Mouse (Mus musculus): ENCODE data around the gene Hist2h3c1. TPM values are rescaled to one million over a fixed set of nuclear protein-coding genes. Genes with fewer than 3 reads are reported as not detected.
"Not testable (repeated sequence)": the region's sequence is repeated elsewhere in the genome, so short reads cannot be mapped to it uniquely, and the experiment has no call there.

Gene Hist2h3c1
- not detected in 2 replicates for polyA plus RNA-seq (2012; rRNA removed)

GRCm38 (mm10) chr3:96246427-96246856 lies at the start of gene Hist2h3c1:
TSS of gene Hist2h3c1 (plus strand) at chr3:96246685.
- not testable (repeated sequence) for H3K27ac ChIP-seq (ENCODE audit: insufficient read depth, low read length); H3K4me1 ChIP-seq (ENCODE audit: control insufficient read depth, insufficient read depth, low read length)
- H3K4me3 ChIP-seq (ENCODE audit: insufficient read depth, low read length): peak within 1 kb of the TSS; percentile 93

- TF ChIP-seq POLR2A (IDR thresholded peaks at IDR 0.05; ENCODE audit: extremely low read depth, insufficient read depth, low read length) (peak; percentile 97), CTCF (IDR thresholded peaks at IDR 0.05; ENCODE audit: extremely low read depth, insufficient read depth, low read length) (no peak)
- Histone ChIP-seq H3K27ac (ENCODE audit: insufficient read depth, low read length) (peak overlapping the region; percentile 92), H3K4me1 (ENCODE audit: control insufficient read depth, insufficient read depth, low read length) (peaks cover 3% of the 10 kb centered on the region; the same call in 1 of the 2 replicates), H3K4me3 (ENCODE audit: insufficient read depth, low read length) (peak overlapping the region; percentile 52)
These were observed 49.2 kb upstream of the Hist2h3c1 start for GRCm38 (mm10) chr3:96197129-96197749.

GRCm38 (mm10) chr3:96198181-96198580 lies 48.3 kb upstream of the Hist2h3c1 start:
- H3K4me1 ChIP-seq (ENCODE audit: control insufficient read depth, insufficient read depth, low read length): peaks cover 3% of the 10 kb centered on the region; the same call in 1 of the 2 replicates
- H3K27ac ChIP-seq (ENCODE audit: insufficient read depth, low read length): no peak overlapping the region
- peak overlapping the region; percentile 6; the same call in 1 of the 2 replicates for H3K4me3 ChIP-seq (ENCODE audit: insufficient read depth, low read length)
- TF ChIP-seq CTCF (IDR thresholded peaks at IDR 0.05; ENCODE audit: extremely low read depth, insufficient read depth, low read length) (no peak), POLR2A (IDR thresholded peaks at IDR 0.05; ENCODE audit: extremely low read depth, insufficient read depth, low read length) (no peak)

GRCm38 (mm10) chr3:96198601-96199251 lies 47.8 kb upstream of the Hist2h3c1 start:
- H3K4me3 ChIP-seq (ENCODE audit: insufficient read depth, low read length): peak overlapping the region; percentile 6; the same call in 1 of the 2 replicates
- not testable (repeated sequence) for H3K27ac ChIP-seq (ENCODE audit: insufficient read depth, low read length); H3K4me1 ChIP-seq (ENCODE audit: control insufficient read depth, insufficient read depth, low read length)

- no peak overlapping the region for H3K27ac ChIP-seq (ENCODE audit: insufficient read depth, low read length)
- TF ChIP-seq POLR2A (IDR thresholded peaks at IDR 0.05; ENCODE audit: extremely low read depth, insufficient read depth, low read length) (no peak), CTCF (IDR thresholded peaks at IDR 0.05; ENCODE audit: extremely low read depth, insufficient read depth, low read length) (no peak)
- no peak overlapping the region for H3K4me3 ChIP-seq (ENCODE audit: insufficient read depth, low read length)
- H3K4me1 ChIP-seq (ENCODE audit: control insufficient read depth, insufficient read depth, low read length): peaks cover 3% of the 10 kb centered on the region; the same call in 1 of the 2 replicates
These were observed 46.8 kb upstream of the Hist2h3c1 start for GRCm38 (mm10) chr3:96199731-96200130.

GRCm38 (mm10) chr3:96207819-96208218 lies 38.7 kb upstream of the Hist2h3c1 start:
- no peak overlapping the region for H3K4me3 ChIP-seq (ENCODE audit: insufficient read depth, low read length)
- no peaks in the 10 kb centered on the region for H3K4me1 ChIP-seq (ENCODE audit: control insufficient read depth, insufficient read depth, low read length)
- no peak overlapping the region for H3K27ac ChIP-seq (ENCODE audit: insufficient read depth, low read length)
- TF ChIP-seq CTCF (IDR thresholded peaks at IDR 0.05; ENCODE audit: extremely low read depth, insufficient read depth, low read length) (no peak), POLR2A (IDR thresholded peaks at IDR 0.05; ENCODE audit: extremely low read depth, insufficient read depth, low read length) (no peak)

- Histone ChIP-seq H3K4me3 (ENCODE audit: insufficient read depth, low read length) (no peak overlapping the region), H3K4me1 (ENCODE audit: control insufficient read depth, insufficient read depth, low read length) (no peaks in the 10 kb centered on the region), H3K27ac (ENCODE audit: insufficient read depth, low read length) (no peak overlapping the region)
- TF ChIP-seq POLR2A (IDR thresholded peaks at IDR 0.05; ENCODE audit: extremely low read depth, insufficient read depth, low read length): no peak
- TF ChIP-seq CTCF (IDR thresholded peaks at IDR 0.05; ENCODE audit: extremely low read depth, insufficient read depth, low read length): no peak
These were observed 37.2 kb upstream of the Hist2h3c1 start for GRCm38 (mm10) chr3:96209242-96209641.

GRCm38 (mm10) chr3:96219191-96219641 lies 27.3 kb upstream of the Hist2h3c1 start:
- peaks cover 3% of the 10 kb centered on the region; the same call in 1 of the 2 replicates for H3K4me1 ChIP-seq (ENCODE audit: control insufficient read depth, insufficient read depth, low read length)
- H3K27ac ChIP-seq (ENCODE audit: insufficient read depth, low read length): peak overlapping the region; percentile 51
- peak overlapping the region; percentile 69 for H3K4me3 ChIP-seq (ENCODE audit: insufficient read depth, low read length)
- no peak for TF ChIP-seq POLR2A (IDR thresholded peaks at IDR 0.05; ENCODE audit: extremely low read depth, insufficient read depth, low read length)
- no peak for TF ChIP-seq CTCF (IDR thresholded peaks at IDR 0.05; ENCODE audit: extremely low read depth, insufficient read depth, low read length)

- Histone ChIP-seq H3K4me3 (ENCODE audit: insufficient read depth, low read length) (peak within 1 kb of the TSS; percentile 69), H3K4me1 (ENCODE audit: control insufficient read depth, insufficient read depth, low read length) (peaks cover 3% of the 10 kb centered on the region; the same call in 1 of the 2 replicates), H3K27ac (ENCODE audit: insufficient read depth, low read length) (peak within 1 kb of the TSS; percentile 94)
- TF ChIP-seq CTCF (IDR thresholded peaks at IDR 0.05; ENCODE audit: extremely low read depth, insufficient read depth, low read length) (no peak), POLR2A (IDR thresholded peaks at IDR 0.05; ENCODE audit: extremely low read depth, insufficient read depth, low read length) (peak; percentile 78)
These were observed 26.8 kb upstream of the Hist2h3c1 start, which contains the start of the genes Bola1 and Hist2h2ab for GRCm38 (mm10) chr3:96219661-96220130. TSS of gene Bola1 (minus strand) at chr3:96219709. TSS of gene Hist2h2ab (plus strand) at chr3:96219865.

GRCm38 (mm10) chr3:96220131-96220764 lies 26.2 kb upstream of the Hist2h3c1 start:
- H3K4me3 ChIP-seq (ENCODE audit: insufficient read depth, low read length): peak overlapping the region; percentile 69

More at GRCm38 (mm10) chr3:96220131-96220764, 26.2 kb upstream of the Hist2h3c1 start:
- H3K27ac ChIP-seq (ENCODE audit: insufficient read depth, low read length): peak overlapping the region; percentile 94
- not testable (repeated sequence) for H3K4me1 ChIP-seq (ENCODE audit: control insufficient read depth, insufficient read depth, low read length)
